Mouse (Mus musculus): ENCODE results near the gene Fus.
A peak's percentile ranks its signal among the peaks of the same experiment; 100 is the strongest.
"Not testable (repeated sequence)": the region's sequence is repeated elsewhere in the genome, so short reads cannot be mapped to it uniquely, and the experiment has no call there.

Fus gene

GRCm38 (mm10) chr7:128009715-128010340, 42.6 kb downstream of the Fus start:
- DNase-seq: peak; percentile 21

GRCm38 (mm10) chr7:128012136-128012780, 45.0 kb downstream of the Fus start:
- no peak for DNase-seq

GRCm38 (mm10) chr7:128013116-128013515, 45.9 kb downstream of the Fus start:
- no peak for DNase-seq

GRCm38 (mm10) chr7:128016134-128016533, 48.9 kb downstream of the Fus start:
- not testable (repeated sequence) for DNase-seq

- DNase-seq: no peak
Measured at GRCm38 (mm10) chr7:128016650-128017049, 49.4 kb downstream of the Fus start.

- DNase-seq: no peak
Measured at GRCm38 (mm10) chr7:128018275-128018674, 51.0 kb downstream of the Fus start.

- no peak for DNase-seq
Measured at GRCm38 (mm10) chr7:128019187-128019586, 51.9 kb downstream of the Fus start.

GRCm38 (mm10) chr7:128022974-128023373, 55.7 kb downstream of the Fus start:
- no peak for DNase-seq

- no peak for DNase-seq
Measured at GRCm38 (mm10) chr7:128023565-128023964, 56.3 kb downstream of the Fus start.

GRCm38 (mm10) chr7:128024364-128024763, 57.1 kb downstream of the Fus start:
- DNase-seq: no peak

GRCm38 (mm10) chr7:128024932-128025331, 57.7 kb downstream of the Fus start:
- no peak for DNase-seq

- no peak for DNase-seq
Measured at GRCm38 (mm10) chr7:128025381-128025780, 58.1 kb downstream of the Fus start.

- DNase-seq: peak; percentile 11
Measured at GRCm38 (mm10) chr7:128031403-128031976, 64.2 kb downstream of the Fus start.

- peak; percentile 6 for DNase-seq
Measured at GRCm38 (mm10) chr7:128032290-128032988, 65.2 kb downstream of the Fus start.

- no peak for DNase-seq
Measured at GRCm38 (mm10) chr7:128032989-128033293, 65.7 kb downstream of the Fus start.

- no peak for DNase-seq
Measured at GRCm38 (mm10) chr7:128033616-128034015, 66.4 kb downstream of the Fus start.

All from kidney, adult 11 months (tissue).